Mouse (Mus musculus): ENCODE results near the gene Cspg5.

Gene Cspg5

GRCm38 (mm10) chr9:110255407-110256019 is 11.9 kb downstream of the Cspg5 start:
- peak in 1 of 2 experiments; percentile 24 for DNase-seq

DNA sequence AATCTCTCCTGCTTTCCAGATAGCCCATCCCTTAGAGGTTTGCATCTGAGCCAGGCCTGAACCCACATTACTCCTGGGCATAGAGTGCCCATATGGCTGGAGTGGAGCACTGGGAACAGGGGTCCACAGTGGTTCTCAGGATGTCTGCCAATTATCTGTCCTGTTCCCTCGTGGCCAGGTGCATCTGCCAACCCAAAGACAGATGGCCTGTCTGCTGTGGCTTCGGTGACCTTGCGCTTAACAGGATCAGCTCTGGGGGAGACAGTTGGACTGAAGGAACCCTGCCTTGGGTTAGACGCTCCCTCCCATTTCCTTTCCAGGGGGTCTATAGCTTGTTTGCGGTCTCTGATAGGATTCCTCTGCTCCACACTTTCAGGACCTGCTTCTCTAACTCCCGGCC is 15.1 kb downstream of the Cspg5 start:
- peak; percentile 61 to 64 for DNase-seq

- DNase-seq = no peak
These were observed 15.5 kb downstream of the Cspg5 start for GRCm38 (mm10) chr9:110259118-110259517.

DNA sequence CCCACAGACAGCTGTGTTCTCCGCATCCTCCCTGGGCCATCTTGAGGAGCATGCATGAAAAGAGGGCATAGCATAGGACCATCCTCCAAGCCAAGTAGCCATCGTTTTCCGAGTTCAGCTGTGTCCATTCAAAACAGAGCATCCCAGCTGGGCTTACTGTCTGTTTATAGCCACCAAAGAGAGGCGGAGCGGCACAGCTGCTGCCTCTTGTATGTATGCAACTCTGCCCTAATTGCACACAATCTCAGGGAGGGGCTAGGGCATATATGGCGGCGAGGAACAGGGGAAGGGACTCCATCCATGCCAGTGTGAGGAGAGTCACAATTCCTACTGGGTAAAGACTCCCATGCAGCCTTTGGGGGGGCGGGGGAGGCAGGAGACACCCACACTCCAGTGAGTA is 19.6 kb downstream of the Cspg5 start:
- DNase-seq = no peak

GRCm38 (mm10) chr9:110264991-110265390 is 21.4 kb downstream of the Cspg5 start:
- DNase-seq = no peak

DNA sequence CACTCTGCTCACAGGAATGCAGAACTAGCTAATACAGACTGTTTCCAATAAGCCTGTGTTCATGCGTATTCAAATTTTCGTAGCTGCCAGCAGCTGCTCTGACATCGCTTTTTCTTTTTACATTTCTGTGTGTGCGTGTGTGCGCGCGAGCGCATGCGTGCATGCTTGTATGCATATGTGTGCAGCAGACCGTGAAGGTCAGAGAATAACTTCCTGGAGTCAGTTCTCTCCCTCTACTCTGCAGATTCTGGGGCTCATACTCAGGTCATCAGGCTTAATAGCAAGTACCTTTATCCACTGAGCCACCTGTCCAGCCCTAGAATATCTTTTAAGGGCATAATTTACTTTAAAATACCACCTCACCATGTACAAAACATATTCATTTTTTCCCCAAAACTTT is 24.8 kb downstream of the Cspg5 start:
- DNase-seq = no peak

DNA sequence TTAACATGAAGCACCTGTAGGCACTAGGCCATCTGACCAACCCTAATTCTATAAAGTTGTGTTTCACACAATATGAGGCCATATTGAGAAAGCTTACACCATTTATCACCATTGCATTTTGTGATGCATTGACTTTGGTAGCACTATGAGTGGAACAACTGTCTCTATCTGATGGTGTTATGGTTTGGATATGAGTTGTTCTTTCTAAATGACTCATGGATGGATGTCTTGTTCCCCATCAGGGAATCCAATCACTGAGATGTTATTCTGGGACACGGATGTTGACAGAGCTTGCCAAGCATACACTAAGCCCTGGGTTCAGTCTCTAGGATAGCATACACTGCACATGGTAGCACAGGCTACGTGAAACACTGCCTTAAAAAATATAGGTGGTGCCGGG is 28.7 kb downstream of the Cspg5 start:
- no peak for DNase-seq

DNA sequence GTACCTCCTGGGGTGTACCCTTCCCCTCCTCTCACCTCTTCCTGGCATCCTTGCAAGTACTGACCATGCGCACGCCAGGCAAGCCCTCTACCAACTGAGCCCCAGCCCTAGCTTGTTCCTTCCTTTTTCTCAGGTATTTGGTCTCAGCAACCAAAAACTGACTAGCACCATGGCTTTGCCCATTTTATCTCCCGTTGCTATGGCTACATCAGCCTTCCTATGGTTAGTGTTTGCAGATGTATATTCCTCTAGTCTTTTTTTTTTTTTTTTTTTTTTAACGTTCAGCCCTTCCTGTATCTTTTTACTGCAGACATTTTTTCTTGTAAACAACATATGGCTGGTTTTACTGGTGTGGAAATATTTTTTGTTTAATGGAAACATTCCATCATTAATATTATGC is 29.9 kb downstream of the Cspg5 start:
- no peak for DNase-seq

GRCm38 (mm10) chr9:110275882-110276281 is 32.3 kb downstream of the Cspg5 start:
- DNase-seq = no peak

DNA sequence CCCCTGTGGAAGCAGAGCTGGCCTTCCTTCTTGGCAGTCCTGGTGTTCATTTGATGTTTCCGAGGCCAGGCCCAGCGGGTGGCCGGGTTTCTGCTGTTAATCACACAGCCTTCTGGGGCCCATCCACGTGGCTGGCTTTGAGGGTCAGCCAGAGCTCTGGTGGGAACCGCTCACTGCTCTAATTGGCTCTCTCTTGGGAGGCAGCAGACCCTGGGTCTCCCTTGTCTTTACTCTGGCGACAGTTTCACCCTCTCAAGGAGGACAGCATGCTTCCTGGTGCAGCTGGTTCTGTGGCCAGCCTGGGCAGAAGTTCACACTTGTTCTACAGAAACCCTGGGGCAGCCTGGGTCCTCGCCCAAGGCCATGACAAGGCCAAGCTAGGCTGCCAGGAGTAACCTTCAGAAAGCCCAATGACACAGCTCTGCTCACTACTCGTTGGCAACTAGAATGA is 33.9 kb downstream of the Cspg5 start:
- DNase-seq = peak; percentile 20 to 29

GRCm38 (mm10) chr9:110284075-110284697 is 40.6 kb downstream of the Cspg5 start:
- peak; percentile 35 to 38 for DNase-seq

- peak; percentile 49 to 68 for DNase-seq
These were observed 43.8 kb downstream of the Cspg5 start for GRCm38 (mm10) chr9:110287321-110287924.

DNA sequence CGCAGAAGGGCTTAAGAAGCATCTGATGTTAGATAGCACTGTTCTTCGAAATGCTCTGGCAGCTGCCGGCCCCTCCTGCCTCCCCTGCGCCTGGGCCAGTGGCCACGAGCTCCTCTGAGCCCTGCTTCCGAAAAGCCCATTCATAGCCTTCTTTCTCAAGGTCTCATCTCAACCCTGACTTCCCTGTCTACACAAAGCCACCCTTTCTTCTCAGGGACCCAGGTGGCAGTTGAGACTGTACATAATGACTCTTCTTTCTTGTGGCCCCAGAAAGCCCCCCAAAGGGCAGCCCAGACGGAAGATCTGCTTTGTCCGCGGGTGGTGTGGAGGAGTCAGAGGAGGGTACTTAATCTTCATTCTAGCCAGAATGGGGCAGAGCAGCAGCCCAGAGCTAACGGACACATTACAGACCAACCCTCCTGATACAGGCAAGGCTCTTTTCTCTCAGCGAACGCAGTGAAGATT is 49.7 kb downstream of the Cspg5 start:
- no peak for DNase-seq

DNA sequence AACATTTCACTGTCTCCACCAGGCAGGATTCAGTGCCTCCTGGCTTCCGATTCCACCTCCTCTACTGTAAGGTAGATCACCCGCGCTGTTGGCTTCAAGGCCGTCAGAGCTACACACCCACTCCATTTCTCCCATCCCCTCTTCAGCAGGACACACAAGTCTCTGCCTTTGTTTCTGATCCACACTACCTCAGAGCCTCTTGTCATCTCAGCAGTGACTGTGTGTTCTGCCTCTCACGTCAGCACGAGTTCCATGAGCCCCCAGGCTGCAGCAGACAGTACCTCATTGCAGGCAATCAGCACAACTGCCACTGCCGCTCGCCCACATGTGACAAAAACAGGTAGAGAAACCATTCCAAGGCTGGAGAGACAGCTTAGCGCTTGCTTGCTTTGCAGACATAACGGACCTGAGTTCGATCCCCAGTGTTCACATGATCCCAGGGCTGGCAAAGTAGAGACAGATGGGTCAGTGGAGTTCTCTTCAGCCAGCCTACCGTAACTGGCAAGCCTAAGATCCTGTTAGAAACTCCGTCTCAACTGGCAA is 50.4 kb downstream of the Cspg5 start:
- no peak for DNase-seq

- DNase-seq = no peak
These were observed 51.2 kb downstream of the Cspg5 start for GRCm38 (mm10) chr9:110294786-110295185.

GRCm38 (mm10) chr9:110296867-110297627 is 53.5 kb downstream of the Cspg5 start:
- DNase-seq = peak; percentile 80 to 88

- DNase-seq = no peak
These were observed 60.9 kb downstream of the Cspg5 start for GRCm38 (mm10) chr9:110304516-110304915.

DNA sequence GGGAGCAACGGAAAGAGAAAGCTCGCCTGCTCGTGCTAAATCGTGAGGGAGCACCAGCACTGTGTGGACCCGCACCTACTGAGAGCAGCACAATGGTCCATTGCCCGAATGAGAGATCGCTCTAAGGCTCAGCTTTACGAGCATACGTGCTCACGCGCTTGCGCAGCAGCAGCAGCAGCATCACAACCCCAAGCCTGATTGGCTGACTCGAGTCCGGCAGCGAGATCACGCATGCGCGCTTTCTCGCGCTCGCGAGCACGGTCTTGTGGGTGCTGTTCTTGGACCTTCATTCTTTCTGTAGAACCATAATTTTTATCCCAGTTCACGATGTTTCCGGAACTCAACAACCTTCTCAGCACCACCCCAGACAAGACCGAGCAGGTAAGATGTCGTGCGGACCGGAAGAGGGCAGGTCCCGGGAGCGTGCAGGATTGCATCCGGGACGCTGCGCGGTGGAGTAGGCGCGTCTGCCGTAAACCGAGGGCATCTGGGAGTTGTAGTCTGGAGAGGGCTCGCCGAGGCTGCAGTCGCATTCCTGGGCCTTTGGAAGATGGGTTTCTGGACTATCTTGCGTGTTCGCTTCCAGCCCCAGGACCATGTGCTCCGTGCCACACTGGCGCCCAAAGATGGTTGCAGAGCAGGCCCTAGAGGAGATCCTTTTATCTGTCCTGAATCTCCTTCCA is 61.5 kb downstream of the Cspg5 start, which contains the start of gene Elp6:
Elp6 (plus strand) TSS at position 205 of the 683 bp plus-strand sequence.
- peak; percentile 93 to 94 for DNase-seq

GRCm38 (mm10) chr9:110306371-110306770 is 62.8 kb downstream of the Cspg5 start:
- DNase-seq = no peak
